Mouse (Mus musculus): ENCODE measurements around the gene Rundc3a.

Gene Rundc3a

DNA sequence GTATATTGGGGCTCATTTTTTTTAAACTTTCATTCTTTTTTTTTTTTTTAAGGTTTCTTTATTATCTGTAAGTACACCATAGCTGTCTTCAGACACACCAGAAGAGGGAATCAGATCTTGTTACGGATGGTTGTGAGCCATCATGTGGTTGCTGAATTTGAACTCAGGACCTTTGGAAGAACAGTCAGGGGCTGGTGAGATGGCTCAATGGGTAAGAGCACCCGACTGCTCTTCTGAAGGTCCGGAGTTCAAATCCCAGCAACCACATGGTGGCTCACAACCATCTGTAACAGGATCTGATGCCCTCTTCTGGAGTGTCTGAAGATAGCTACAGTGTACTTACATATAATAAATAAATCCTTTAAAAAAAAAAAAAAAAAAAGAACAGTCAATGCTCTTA, 17.1 kb downstream of the Rundc3a start:
- peak; percentile 27 for DNase-seq

DNA sequence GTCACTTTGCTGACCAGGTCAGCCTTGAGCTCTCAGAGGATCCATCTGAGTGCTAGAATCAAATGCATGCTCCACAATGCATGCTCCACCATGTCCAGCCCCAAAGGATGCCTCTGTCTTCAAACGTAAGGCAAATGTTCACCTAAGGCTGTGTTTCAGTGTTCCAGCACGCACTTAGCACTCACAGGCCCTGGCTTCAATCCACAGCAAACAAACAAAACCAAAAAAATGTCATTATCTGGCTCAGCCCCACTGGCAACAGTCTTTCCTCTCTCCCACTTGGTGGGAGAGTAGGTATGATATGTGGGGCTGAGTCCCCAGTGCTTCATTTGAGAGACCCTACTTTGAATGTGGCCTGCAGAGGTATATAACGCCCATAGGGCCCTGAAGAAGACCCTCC, 17.9 kb downstream of the Rundc3a start:
- peak; percentile 32 for DNase-seq

DNA sequence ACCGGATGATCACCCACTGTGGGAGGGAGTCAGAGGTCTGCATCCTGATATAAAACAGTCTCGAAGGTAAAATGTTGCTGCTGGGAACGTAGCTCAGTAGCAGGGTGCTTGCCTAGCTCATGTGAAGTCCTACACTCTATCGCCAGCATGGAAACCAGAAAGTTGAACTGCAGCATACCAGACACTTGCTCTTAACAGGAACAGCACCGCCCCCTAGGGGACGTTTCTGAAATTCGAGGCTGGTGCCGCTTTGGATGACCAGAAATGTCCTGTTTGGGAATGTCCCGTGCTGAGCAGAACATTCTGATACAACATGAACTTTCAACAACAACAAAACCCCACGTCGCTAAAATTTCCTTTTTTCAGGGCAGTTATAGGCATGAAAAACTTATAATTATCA, 18.5 kb downstream of the Rundc3a start:
- DNase-seq = peak; percentile 88

DNA sequence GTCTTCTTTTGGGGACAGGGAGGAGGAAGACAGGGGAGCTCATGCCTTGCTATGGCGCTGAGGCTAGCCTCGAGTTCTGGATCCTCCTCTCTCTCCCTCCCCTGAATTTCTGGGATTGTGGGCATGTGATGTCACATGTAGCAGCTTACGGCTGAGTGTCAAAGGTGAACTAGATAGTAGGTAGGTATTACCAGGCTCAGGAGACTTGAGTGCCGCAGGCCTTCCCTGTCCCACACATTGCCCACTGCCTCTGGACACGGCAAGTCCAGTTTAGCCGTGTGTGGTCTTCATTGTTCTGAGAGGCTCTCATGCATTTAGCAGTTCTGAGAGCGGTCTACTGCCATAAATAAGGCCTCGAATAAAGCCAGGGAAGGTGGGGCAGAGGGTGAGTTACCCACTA, 19.9 kb downstream of the Rundc3a start:
- peak; percentile 19 for DNase-seq

DNA sequence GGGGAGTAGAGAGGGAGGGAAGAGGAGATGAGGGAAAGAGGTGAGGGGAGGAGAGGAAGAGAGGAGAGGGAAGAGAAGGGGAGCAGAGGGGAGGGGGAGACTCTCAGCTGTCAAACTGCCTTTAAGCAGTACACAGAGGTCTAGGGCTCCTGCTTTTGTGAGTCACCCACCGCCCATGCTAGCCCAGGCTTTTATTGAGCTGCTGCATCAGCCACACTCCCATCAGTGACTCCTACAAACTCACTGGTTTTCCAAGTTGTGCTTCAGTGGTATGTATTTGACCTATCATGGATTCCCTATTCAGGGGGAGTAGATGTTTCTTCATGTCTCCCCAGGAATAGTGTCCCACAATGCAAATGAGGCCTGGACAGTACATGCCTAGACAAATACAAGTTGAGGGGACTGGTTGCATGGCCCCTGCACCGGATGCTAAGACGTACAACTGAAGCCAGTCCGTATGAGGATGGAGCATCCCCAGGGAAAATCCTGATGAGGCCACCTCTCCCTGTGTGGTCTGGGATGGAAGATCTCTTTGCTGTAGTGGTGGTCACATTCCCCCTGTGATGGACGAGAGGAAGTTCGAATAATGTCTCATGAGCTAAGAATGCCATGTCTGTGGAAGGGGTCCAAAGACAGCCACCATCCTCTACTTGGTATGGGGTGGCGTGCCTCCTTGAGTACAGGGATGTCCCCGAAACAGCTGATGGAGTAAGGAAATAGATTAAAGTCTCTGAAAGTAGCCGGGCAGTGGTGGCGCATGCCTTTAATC, 22.0 kb downstream of the Rundc3a start:
- peak; percentile 10 for DNase-seq

DNA sequence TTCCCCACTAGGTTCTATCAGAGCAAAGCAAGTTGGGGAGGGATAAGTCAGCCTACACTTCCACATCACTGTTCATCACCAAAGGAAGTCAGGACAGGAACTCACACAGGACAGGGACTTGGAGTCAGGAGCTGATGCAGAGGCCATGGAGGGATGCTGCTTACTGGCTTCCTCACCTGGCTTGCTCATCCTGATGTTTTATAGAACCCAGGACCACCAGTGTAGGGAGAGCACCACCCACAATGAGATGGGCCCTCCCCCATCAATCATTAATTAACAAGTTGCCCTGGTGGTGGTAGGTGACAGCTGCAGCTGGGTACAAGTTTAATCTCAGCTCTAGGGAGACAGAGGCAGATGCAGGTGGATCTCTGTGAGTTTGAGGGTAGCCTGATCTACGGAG, 24.0 kb downstream of the Rundc3a start:
- DNase-seq = no peak

DNA sequence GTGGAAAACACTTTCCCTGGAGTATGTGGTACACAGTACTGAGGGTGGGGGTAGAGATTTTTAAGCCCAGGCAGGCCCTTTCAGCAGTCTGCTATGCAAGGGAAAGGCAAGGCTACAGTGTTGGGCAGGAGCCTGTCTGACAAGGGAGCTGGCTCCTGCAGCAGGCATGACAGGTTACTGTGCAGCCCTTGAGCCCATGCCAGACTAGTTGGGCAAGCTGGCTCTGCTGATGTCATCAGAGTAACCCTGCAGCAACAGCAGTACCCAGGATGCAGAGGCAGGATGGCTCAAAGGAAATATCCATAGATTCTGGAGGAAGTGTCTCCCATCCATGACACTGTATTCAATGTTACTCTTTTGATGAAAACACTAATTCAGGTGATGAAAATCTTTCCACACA, 25.7 kb downstream of the Rundc3a start:
- DNase-seq = peak; percentile 6

DNA sequence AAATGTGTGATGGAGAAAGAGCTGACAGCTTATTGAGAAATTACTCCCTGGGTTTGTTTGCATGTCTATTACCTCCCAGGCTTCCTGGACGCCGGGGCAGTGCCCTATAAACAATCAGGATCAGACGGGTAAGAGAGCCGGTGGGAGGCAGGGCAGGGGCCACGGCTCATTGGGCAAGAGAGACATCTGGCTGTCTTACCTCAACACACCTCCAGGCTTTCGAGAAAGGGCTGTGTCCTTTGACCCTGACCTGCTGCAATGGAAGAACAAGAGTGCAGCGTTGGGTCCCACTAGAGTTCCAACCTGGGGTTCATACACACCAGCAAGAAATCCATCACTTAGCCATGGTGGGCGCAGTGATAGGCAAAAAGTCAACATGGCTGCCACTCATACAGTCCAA, 28.4 kb downstream of the Rundc3a start:
- DNase-seq = no peak

DNA sequence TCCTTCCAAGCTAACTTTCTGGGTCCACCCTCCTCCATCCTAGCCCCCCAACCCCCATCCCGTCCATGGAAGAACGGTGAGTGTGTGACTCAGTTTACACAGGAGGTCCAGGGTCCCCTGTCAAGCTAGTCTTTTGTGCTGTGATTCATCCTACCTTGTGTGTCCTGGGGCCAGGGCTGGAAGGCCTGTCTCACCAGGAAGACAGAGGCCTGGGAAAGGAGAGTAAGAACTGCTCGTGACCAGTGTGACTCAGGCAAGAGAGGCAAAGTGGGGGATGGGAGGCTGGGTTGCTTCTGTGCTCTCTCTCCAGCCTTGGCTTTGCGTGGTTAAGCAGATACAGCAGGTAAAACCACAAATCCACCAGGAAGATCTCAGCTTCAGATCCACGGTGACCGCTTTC, 31.5 kb downstream of the Rundc3a start:
- DNase-seq = peak; percentile 7

DNA sequence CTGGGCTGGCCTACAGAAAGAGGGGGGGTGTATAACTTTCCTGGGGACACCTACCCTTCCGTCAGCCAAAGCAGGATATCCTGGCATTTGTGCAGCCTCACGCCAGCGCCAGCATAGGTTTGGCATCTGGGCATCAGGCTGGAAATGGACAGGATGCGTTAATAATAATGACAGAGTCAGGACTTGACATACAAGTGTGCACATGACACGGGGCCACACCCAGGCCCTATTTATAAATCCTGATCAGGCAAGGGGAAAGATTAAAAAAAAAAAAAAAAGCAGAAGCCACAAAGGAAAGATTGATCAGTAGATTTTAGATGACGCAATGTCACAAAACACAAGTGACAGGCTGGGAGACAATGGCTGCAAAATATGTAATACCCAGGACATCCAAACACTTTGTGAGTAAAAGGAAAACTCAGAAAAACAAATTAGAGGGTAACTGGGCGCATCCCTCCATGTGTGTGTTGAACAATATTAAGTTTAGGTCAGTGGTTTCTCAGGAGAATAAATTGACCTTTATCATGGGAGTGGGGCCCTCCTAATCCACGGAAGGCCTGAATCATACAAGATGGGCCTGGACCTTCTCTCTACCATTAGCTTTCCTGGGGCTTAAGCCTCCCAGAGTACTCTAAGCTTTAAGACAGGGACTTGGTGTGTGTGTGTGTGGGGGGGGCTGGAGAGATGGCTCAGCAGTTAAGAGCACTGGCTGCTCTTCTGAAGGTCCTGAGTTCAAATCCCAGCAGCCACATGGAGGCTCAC, 32.5 kb downstream of the Rundc3a start:
- DNase-seq = peak; percentile 21

DNA sequence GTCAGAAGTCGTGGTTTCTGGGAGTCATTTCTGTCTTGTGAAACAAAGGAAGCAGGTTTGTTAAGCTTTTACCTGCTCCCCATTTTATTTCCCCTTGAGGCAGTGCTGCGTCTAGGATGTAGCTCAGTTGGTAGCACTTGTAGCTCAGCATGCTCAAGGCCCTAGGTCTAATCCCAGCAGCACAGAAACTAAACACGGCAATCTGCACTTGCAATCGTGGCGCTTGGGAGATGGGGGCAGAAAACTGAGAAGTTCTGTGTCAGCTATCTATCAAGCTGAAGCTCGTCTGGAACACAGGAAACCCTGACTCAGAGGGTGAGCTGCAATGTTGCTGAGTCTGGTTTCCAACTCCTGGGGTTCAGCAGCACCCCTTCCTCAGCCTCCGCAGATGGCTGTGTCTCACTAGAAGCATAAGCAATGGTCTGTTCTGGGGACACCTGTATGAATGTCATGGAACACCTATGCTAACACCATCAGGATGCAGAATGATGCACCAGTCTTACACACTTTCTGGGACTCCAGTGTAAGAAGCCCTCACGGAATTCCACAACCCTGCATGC, 35.9 kb downstream of the Rundc3a start:
- DNase-seq = peak; percentile 46

DNA sequence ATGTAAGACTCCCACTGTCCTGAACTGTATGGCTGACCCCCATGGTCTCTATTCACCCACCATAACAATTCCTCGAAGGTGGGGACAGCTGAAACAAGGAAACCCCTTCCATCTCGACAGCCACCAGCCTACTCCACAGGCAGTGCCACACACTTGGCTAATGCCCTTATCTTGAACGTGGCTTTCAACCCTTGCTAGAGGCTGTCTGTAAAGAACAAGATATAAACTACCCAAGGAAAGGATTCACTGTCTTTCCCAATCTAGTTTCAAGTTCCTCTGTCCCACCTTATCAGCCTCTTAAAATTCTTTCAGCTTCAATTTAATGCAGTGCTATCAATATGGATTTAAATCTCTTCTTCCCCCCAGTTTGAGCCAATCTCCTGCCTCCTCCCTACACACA, 36.3 kb downstream of the Rundc3a start:
- peak; percentile 42 for DNase-seq

DNA sequence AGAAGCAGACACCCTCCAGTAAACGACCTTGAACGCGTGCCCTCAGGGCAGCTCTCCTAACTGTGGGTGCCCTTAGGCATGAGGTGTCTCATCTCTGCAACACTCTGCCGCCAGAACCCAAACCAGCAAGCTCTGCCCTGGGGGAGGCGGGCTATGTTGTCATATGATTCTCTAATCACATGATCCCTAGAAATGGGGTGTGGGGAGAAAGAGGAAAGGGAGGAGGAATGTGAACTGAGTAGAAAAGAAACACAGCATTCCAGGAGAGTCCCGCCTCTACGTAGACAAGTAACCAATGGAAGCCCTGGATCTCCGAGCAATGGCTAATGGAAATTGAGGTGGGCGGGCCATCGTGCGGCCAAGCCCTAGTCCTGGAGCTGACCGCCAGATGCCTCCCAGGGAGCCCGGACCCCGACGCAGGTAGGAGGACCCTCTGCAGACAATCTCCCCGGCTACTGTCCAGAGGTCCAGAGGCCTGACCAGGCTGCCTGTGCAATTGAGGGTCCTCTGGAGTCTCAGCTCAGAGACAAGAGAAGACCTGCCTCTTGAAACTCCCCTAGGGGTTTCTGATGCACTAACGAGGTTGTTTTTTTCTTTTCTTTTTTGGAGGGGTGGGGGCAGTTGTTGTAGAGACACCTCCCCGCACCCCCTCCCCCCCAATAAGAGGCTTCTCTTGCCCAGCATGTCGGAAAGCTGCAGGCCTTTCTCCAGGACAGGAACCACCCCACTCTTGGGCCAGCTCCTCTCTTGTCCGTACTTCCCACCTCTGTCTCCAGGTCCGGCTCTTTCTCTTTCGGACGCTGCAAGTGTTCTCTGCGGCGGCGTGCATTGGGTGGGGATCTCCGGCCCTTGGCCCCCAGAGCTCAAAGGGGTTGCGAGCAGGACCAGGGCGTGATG, 37.2 kb downstream of the Rundc3a start, which contains the start of gene Grn:
Grn (plus strand) TSS at position 195 of the 897 bp plus-strand sequence.
- DNase-seq = peak; percentile 96

DNA sequence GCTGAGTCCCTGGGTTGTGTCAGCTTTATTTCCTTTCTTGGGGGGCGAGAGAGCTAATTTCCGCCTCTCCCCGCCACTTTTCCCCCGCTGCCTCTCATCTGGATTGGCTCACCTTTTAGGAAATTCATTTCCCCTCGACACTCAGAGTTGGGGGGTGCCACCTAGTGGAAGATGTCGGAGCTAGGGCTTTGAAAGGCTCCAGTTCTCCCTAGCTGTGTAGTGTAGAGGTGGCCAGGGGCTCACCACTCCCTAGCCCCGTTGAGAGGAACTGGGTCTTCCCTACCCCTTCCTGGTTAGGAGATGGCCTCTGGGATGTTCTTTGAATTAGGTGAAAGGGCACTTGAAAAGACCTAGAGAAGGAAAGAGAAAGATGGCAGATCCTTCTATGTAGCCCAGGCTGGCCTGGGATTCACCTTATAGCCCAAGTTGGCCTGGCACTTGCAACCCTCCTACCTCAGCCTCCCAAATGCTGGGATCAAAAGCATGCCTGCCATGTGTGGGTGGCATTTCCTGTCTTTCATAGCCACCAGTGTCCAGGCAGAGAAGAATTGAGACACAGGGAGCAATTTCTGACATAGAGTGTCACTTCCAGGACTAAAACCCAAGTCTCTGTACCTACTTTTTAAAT, 37.9 kb downstream of the Rundc3a start:
- peak; percentile 79 for DNase-seq

DNA sequence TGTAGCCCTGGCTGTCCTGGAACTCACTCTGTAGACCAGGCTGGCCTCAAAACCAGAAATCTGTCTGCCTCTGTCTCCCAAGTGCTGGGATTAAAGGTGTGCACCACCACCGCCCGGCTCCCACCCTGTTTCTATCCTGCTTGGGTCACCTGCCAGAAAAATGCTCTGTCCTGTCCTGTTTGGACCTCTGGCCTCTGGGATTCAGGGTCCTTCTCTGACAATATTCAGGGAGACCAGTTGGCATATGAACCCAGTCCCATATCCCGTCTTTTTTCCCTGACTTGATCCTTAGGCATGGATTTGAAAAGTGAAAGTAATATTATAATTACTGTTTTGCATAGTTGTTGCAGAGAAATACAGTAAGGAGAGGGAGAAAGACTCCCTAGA, 38.5 kb downstream of the Rundc3a start:
- DNase-seq = peak; percentile 62

DNA sequence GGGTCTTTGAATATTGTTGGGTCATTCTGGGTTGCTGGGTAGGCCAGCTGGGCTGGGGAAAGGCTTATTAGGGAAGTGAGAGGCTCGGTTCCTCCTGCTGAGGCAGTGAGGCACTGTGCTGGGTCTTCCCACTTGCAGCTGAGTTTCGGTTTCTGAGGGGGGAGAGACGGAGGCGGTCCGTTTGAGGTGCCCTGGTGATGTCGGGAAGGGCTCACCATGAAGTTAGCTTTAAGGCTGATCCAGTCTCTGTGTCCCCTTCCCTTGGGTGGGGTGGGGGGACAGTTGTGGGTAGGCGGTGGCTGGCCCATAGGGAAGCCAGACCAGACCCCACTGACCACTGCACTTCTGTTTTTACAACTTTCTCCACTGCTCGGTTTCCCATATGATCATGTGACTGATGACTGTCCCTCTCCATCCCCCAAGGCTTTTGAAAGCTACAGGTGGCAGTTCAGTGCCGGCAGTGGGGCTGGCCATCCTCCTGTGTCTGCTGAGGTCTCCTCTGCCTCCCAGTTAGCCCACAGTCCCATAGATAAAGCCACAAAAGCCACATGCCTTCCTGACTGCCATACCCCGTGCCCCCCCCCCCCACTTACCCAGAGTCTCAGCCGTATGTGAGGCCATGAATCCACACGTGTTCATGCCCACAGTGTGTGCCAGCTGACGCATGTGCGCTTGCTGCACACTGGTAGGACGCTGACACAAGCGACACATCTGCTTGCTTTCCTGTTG, 39.1 kb downstream of the Rundc3a start:
- peak; percentile 65 for DNase-seq

DNA sequence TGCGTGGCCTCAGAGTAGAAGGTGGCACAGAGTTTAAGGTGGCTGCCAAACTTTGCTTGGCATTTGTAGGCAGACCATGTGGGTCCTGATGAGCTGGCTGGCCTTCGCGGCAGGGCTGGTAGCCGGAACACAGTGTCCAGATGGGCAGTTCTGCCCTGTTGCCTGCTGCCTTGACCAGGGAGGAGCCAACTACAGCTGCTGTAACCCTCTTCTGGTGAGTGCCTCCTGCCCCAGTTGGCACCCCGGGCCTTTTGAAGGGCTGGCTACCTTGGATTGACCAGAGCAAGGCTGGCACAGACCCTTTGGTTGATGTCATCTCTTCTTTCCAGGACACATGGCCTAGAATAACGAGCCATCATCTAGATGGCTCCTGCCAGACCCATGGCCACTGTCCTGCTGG, 39.7 kb downstream of the Rundc3a start:
- peak; percentile 87 for DNase-seq

DNA sequence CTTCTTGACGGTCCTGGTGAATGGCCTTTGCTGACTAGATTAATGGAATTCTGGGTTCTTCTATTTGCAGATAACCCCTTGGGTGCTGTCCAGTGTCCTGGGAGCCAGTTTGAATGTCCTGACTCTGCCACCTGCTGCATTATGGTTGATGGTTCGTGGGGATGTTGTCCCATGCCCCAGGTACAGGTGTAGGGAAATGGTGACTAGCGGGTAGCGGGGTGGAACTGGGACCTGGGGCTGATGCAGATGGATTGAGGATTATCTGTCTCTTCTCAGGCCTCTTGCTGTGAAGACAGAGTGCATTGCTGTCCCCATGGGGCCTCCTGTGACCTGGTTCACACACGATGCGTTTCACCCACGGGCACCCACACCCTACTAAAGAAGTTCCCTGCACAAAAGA, 40.7 kb downstream of the Rundc3a start:
- no peak for DNase-seq

DNA sequence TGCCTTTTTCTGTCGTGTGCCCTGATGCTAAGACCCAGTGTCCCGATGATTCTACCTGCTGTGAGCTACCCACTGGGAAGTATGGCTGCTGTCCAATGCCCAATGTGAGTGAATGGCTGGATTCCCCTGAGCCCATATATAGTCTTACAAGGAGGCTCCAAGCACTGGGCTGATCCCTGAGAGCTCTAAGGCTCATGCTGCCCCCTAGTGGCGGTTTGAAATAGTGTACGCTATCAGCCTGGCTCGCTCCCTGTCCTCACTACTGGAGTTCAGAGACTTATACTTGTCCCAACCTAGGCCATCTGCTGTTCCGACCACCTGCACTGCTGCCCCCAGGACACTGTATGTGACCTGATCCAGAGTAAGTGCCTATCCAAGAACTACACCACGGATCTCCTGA, 41.2 kb downstream of the Rundc3a start:
- DNase-seq = peak; percentile 89

DNA sequence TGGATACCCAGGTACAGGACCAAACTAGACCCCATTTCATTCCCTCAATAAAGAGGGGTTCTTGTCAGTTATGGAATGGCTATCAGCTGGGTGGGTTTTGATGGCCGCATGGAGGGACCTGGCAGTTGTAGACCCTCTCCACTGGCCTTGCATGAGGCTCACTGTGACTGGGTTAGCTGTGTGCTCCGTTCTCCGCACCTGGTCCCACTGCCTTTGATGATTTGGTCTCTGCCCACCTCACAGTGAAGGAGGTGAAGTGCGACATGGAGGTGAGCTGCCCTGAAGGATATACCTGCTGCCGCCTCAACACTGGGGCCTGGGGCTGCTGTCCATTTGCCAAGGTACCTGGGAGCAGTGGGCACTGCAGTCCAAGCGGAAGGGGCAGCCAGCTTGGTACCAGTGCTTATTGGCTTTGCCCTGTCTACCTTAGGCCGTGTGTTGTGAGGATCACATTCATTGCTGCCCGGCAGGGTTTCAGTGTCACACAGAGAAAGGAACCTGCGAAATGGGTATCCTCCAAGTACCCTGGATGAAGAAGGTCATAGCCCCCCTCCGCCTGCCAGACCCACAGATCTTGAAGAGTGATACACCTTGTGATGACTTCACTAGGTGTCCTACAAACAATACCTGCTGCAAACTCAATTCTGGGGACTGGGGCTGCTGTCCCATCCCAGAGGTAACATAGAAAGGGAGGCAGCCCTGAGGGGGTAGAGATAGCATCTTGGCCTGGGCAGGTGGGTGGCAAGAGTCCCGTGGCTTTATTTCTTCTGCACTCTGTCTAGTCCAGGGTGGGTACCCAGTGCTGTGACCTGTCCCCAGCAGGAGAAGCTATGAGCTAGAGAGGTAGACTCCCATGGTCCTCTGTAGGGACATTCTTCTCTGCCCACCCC, 41.9 kb downstream of the Rundc3a start:
- peak; percentile 67 for DNase-seq
